Mouse (Mus musculus) megakaryocyte, embryonic 14.5 days (primary cell): Measurements from ENCODE around the gene Col6a5.

Experiments
- FLI1 ChIP-seq: IDR thresholded peaks from 2 replicates; pipeline ENCODE4 v1.6.1; 2012; ENCODE audit warnings: low read length, inconsistent platforms, mixed read lengths
- GATA1 ChIP-seq: IDR thresholded peaks from 3 replicates; pipeline ENCODE4 v1.6.1; 2012; ENCODE audit warnings: mixed read lengths, low read length, inconsistent platforms, borderline replicate concordance

GRCm38 (mm10) chr9:105959116-105959515, 1.3 kb downstream of the Col6a5 start:
- TF ChIP-seq GATA1 = no peak
- TF ChIP-seq FLI1 = no peak
